Mouse (Mus musculus) ovary, postnatal 14 days (tissue): Measurements from ENCODE around the gene Tspan18.

Source experiments
- DNase-seq: peaks from one replicate; pipeline ENCODE4 v3.0.0; 2022; ENCODE audit warnings: low spot score

The Tspan18 gene

DNA sequence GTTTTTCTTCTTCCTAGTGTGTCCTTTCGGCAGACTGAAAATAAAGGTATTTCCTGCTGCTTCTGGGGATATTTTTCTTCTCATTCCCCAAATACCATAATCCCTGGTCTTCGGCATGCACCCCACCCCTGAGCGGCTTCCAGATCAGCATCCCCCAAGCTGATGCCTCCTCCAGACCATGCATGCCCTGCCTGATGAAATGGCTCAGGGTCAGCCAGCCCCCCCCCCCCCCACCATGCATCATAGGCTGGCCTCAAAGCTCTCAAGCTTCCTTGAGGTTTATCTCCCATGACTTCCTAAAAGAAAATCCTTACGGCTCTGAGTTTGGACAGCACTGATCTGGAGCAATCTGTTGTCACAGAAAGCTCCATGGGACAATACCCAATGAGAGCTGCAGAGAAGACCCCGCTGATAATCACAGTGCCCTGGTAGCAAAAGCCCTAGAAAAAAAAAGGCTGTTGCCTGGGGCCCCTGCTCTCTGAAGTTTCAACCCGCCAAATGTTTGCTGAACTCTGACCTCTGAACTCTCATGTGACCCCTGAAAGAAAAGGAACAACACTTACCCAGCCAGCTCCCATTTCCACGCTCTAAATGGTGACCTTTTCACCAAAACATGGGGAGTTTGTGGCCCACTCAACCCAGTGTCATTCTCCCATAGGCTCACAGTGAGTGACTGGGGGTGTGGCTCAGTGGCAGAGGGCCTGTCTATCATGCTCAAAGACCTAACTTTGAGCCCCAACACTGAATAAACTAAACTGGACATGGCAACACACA, 43.8 kb downstream of the Tspan18 start:
- no peak for DNase-seq

DNA sequence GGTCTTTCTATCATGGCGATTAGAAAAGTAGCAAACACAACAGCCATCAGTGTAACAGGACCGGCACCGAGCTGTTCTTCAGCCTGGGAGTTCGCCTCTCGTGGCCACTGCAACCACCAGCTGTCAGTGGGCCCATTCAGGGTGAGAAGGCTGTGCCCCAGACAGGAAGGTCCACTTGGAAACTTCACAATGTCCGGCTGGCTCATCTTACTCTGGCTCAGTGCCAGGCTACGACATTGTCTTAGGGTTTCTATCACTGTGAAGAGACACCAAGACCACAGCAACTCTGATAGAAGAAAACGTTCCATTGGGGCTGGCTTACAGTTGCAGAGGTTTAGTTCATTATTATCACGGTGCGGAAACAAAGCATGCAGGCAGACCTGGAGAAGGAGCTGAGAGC, 45.1 kb downstream of the Tspan18 start:
- no peak for DNase-seq

DNA sequence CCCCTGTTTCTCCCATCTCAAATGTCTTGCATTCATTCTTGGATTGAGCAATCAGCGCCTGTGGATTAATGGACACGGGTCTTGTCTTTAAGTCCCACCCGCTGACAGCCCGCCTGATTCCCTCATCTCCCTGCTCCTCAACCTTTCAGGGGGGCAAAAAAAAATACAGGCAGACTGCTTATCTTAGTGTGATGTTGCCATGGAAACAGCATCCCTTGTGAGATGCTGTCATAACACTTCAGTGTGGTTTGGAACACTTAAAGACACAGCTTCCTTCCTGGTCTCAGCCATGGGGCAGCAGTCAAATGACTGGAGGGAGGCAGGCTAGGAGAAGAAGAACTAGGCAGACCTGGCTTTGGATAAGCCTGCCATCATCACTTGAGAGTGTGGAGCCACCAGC, 47.0 kb downstream of the Tspan18 start:
- DNase-seq = no peak

DNA sequence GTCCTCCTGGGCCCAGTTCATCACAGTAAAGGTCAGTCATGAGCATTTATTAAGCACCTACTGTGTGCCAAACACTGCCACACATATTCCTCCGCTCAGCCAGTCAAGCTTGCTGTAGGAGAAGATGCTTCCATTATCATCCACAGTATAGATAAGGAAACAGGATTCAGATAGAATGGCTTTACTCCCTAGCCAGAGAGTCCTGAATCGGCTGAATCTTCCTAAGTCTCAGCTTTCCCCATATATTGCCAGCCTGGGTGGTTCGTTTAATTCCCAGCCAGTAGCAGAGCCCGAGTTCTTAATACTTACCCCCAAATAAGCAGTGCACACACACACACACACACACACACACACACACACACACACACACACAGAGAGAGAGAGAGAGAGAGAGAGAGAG, 47.6 kb downstream of the Tspan18 start:
- DNase-seq = no peak

DNA sequence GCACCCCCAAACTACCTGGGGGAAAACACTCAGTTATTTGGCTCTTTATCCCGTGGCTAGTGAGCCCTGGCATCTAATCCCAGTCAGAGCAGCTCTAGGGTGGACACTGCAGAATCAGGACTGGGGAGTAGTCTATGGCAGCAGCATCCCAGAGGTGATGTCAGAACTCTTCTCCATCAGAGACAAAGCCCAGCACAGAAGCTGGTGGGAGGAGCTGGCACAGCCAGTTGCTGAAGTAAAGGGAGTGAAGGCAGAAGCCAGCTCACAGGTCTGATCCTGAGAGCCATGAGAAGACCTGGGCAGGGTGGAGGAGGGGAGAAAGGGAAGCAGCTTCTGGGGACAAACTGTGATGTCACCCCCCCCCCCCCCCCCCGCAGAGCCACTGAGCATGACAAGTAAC, 48.0 kb downstream of the Tspan18 start:
- no peak for DNase-seq

DNA sequence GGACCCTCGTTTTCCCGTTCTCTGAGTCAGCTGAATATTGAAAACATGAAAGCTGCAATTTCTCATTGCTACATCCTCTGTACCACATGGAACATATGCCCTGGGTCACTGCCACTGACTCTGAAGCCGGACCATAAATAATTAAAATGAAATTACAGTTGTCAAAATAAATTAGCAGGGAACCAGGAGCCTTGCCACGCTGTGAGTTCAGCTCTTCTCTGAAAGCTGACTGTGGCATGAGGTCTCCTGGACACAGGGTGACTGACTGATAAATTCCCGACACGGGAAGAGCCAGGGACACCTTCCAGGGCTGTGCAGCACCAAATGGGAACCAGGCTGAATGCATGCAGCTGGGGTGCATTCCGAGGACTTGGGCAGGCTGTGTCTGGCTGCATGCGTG, 48.5 kb downstream of the Tspan18 start:
- no peak for DNase-seq

DNA sequence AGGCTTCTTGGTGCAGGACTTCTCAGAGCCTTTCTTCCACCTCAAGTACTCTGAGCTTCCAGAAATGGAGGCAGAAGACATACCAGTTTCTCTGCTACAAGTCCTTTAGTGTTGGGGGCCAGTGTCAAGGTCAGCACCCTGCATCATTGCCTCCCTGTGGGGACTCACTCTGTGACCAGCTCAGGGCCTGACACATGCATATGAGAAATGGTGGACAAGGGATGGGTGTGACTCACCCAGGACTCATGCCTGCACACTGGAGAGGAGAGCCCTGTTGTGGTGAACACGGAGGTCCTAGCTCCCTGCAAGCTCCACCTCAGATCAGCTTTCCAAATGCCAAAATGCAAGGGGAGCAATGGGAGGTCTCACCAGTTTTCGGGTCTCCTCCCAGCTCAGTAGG, 49.7 kb downstream of the Tspan18 start:
- no peak for DNase-seq

DNA sequence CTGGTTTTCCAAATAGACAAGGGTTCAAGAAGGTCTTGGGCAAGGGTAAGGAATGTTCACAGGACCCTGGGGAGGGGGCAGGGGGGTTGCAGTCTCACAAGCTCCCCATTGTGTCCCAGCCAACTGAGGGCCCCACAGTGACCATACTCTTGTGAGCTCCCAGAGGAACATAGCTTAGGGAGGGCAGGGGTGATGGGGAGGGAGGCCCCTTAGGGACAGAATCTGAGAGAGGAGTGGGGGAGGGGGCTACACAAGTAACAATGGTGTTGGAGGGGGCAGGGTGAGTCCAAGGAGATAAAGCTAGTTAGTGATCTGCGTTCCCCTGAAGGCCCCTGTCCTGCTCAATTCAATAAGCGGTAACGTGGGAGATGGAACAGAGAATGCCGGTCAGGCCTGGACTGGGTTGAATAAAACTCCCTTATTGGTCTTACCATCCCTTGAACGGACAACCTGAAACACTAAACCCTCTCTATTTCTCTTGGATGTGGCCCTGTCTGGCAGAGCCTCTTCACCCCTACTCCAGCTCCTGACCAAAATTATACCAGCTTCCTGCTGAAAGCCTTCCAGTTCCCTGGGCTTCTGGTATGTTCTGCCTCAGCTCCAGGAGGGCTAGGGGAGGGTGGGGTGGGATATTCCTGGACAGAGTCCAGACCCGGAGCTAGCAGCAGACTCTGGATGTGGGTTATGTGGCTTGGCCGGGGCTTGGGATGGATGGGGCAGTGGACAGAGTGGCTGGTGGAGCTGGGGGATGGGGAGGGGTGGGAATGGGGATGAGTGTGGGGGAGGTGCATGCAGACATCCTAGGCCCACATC, 50.6 kb downstream of the Tspan18 start:
- no peak for DNase-seq

DNA sequence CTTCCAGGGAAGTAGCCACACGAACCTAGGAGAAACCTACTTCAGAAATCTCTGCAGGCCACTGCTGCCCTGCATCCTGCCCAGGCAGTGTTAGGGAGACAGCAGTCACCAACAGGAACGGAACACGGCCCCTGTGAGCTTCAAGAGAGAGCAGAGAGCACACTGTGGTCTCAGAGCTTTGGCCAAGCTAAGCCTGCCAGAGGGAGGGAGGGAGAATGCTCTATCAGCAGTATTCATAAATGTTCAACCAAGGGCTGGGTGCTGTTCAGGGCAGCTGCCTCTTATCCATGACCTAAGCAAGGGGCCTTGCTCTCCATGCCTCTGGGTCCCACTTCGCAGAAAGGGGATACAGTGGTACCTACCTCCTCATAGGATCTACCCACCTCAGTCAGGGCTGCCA, 51.7 kb downstream of the Tspan18 start:
- DNase-seq = no peak

DNA sequence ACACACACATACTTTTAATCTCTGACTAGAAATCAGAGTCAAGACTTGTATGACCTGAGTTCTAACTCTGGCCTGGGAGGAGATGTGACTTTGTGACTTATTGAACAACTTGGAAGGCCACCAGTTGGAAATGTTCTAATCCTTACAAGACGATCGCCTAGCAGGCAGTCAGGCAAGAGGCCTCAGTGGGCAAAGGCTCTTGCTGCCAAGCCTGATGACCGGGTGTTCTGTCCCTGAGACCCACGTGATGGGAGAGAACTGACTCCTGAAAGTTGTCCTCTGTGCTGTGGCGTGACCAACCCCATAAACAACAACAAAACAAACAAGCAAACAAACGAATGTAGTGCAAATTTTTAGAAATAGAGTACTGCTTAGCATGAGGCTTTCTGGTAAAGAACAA, 52.8 kb downstream of the Tspan18 start:
- no peak for DNase-seq

DNA sequence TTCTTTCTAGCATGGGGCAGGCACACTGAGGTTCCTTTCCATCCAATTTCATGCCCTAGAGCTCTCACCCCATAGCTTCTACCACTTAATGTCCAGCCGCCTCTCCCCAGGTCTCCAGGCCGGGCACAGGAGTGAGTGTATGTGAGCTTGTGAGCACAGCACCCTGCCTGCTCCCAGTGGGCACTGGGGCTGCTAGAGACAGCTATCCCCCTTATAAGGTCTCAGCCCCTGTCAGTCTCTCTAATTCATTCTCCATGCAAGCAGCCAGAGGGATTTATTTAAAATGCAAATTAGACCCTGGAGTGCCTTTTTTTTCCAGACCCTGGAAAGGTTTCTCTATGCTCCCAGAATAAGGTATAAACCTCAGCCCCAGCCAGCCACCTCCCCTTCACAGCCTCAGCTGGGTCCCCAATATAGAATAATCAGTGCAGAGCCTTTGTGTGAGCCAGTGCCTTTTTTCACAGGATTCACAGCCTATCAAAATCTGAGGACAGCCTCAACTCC, 54.1 kb downstream of the Tspan18 start:
- DNase-seq = no peak

DNA sequence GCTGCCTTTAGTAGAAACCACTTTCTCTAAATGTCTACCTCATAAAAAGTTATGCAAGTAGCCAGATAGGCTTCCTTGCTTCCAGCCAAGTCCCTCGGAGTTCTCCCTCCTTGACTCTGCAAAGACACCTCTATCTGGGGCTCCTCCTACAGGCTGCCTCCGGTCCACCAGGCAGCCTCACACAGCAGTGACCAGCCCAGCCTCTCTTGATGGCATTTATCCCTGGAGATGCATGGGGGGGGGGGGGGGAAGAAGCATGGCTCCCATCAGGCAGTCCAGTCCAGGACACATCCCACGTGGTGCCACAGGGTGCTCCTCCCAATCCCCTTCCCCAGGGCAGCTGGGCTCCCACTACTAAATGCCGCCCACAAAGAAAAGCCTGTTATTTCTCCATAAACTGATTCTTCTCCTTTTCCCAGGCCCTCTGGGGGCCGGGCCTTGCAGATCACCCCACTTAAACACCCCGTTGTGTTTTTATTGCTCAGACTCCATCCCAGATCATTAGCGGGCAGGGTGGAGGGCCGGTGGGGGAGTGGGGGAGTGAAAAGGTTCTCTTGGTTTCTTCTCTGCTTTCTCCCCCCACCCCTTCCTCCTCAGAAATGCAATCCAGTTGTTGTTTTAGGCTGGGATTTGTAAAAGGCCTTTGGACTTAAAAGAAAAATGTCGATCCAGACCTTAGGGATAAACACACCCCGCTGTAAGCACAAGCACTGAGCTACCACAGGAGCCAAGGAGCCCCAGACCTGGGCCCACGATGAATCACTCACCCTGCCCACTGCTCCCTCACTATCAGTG, 55.9 kb downstream of the Tspan18 start:
- DNase-seq = no peak

DNA sequence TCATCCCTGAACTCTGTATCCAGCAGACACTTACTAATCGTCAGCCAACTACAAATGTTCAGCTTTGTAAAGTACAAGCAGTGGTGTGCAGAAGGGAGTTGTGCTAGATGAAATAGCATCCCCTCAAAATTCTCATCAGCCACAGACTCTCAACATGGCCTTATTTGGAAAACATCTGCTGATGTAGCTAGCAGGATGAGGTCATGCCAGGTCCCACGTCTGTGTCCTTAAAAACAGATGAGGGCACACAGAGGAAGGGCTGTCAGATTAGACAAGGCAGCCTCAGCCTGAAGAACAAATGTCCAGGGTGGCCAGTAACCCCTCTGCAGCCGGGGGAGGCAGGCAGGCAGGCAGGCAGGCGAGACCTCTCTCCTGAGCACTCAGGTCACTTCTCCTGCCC, 56.8 kb downstream of the Tspan18 start:
- no peak for DNase-seq

DNA sequence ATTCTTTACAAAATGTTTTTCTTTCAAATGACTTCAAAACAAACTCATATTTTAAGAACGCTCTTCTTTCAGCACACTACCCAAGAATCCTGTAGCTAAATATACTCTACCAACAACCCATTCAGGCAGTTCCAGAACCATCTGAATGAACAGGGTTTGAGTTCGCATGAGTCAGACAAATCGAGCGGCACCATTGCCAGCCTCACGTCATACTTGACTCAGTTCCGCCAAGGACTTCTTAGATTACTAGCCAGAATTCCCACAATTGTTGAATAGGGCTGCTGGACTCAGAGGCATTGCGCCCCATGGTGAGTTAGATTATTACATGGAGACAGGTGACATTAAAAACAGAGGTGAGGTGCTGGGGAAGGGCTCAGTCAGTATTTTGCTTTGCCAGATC, 58.3 kb downstream of the Tspan18 start:
- no peak for DNase-seq

DNA sequence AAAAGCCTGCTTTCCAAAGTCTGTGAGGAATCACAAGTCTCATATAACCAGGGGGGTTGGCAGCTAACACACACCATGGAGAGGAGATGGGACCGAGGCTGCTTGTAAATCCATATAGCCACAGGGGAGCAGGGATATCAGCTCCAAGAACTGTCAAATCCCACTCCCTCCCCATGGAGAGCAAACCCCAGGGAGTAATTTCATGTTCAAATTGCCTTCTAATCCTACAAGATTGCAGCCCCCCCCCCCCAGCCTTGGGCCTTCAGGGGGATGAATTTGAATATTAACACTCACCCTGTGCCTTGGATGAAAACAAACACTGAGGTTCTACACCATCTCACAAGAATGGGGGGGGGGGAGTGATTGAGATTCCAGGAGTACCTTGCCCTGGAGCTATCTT, 60.4 kb downstream of the Tspan18 start:
- DNase-seq = no peak

DNA sequence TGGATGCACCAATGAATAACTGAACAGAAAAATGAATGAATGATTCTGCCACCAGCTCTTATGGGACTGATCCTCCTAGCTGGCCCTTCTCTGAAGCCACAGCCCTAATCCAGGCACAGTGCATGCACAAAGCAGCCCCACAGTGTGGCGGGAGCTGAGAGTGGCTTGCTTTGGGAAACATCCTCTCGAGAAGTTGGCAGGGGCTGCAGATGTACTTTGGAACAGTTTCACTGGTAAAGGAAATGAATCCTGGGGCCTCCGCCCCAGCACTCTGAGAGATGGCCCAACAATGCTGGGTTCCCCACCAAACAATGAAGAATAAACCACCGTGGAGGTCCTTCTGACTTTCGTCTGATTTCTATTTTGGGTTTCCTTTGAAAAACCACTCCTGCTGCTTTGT, 64.2 kb downstream of the Tspan18 start:
- no peak for DNase-seq

DNA sequence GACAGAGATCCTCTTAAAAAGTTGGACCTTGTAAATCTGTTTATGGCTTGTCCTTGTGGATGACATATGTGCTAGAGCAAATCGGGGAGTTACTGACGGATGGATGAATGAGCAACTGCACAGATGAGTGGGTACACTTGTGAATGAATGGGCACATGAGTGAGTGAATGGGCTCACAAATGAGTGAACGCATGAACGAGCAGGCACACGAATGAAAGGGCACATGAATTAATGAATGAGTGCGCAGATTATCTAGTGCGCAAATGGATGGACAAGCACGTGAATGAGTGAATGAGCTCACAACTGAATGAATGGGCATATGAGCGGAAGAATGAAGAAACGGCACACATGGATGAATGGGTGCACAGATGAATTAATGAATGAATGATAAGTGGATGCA, 64.7 kb downstream of the Tspan18 start:
- DNase-seq = no peak

DNA sequence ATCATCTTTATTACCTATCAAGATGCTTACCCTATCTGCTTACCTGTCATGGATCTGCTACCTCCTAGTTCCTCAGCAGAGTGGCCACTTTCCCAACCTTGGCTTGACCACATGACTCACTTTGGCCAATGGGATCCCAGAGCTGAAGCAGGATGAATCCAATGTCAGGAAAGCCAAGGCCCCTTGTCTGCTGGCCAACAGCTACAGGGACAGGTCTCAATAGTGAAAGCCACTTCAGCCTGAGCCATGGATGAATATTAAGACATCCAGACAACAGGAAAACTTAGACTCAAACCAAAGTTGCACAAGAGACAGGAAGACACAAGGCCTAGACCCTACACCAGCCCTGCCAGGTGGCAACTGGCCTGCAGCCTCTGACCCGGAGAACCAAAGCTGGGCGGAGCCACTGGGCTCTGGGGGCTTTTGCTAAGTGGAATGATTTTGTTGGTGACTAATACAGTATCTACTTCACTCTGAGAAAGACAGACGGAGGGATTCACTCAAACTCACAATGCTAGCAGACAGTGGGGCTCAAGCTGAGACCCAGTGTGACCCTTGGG, 65.5 kb downstream of the Tspan18 start:
- no peak for DNase-seq

DNA sequence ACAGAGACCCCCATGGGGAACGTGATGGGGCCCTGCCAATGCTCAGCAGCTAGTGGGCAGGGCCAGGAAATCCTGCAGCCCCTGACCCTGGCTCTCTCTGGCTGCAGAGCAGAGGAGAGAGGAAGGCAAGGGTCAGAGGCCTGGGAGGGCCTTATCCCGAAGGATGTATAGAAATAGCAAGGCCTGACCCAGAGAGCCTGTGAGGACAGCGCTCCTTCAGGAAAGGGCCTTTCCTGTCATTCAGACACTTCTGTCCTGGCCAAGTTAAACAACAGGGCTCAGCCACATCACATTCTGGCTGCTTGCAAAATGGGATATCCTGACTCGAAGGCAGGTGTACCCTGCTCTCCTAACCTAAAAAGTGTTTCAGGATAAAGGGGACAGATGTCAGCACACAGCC, 66.5 kb downstream of the Tspan18 start:
- no peak for DNase-seq

DNA sequence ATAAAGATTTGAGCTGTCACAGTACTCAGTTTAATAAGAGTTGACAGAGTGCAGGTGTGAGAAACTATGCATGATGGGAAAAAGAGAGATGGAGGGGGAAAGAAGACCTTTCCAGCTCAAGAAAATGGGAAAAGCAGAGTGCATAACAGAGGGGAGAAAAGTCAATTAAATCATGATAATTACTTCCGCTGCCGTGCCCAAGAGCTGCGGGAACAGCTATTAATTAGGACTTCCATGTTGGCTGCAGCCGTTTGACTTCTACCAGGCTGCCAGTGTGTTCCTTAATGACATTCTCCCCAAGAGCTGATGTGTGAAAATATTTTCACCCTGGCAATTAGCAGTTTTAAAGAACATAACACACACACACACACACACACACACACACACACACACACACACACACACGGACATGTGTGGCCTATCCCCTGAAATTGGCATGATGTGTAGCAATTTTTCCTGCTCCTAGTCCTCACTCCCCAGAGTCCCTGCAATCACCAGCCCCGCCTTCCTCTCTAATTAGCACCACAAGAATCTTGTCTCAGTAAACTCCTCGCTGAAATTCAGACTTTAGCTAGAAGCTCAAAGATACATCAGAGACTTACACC, 67.6 kb downstream of the Tspan18 start:
- DNase-seq = no peak

DNA sequence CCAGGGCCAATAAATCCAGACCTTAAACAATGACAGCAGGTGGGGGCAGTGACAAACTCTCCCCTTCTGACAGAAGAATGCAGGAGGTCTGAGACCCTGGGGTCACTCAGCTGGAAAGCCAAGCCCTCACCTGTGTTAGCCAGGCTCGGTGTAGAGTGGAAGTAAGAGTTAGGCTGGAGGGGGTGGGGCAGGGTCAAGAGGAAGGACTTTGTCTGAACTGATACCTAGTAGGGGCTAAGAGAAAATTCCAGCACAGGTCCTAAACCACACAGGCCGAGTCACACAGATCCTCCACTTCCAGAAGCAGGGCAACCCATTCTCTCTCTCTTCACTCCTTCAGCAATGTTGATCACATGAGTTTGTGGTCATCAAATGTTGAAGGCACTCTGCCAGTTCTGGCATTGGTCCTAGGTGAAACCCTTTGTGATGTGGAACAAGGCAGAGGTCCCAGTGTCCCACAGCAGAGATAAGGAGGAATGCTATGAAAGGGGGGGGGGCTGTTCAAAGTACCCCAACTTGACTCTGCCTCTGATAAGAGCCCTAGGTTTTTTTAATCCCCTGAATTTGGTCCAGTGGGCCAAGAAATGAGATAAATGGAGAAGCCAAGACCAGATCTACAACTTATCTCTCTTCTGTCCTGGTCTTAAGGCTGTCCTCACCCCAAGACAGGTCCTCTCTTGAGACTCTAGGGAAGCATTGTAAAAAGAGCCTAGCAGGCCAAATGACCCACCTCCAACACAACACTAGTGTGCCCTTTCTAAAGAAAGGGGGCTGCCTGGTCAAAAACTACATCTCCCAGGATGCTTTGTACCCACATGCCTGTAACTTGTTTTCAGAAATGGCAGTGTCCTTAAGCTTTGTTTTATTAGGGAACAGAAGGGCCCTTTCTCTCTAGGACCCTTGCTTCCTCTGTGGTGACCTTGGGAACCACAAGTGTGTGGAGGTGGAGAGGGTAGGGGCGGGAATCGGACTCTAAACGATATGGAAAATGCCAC, 71.7 kb downstream of the Tspan18 start:
- no peak for DNase-seq
